Mouse (Mus musculus) lung, postnatal 0 days (tissue): ENCODE measurements around the gene Gnat3. TPM values are rescaled to one million over a fixed set of nuclear protein-coding genes. Genes with fewer than 3 reads are reported as not detected.
"Not testable (repeated sequence)": the region's sequence is repeated elsewhere in the genome, so short reads cannot be mapped to it uniquely, and the experiment has no call there.

Experiments used
- ATAC-seq: fragments of 200-750 bp; cut with Nextera tagmentation; 2 replicates; pipeline ENCODE4 v1.8.0; 2017; ENCODE audit warnings: moderate library complexity
- DNase-seq: peaks from one replicate; pipeline ENCODE4 v3.0.0-alpha.2; 2016; ENCODE audit warnings: low spot score
- H3K27ac ChIP-seq: fragments of 300-500 bp; sonication (generic); 2 replicates; pipeline ENCODE4 v1.5.1; 2014; ENCODE audit warnings: antibody characterized with exemption, mild to moderate bottlenecking, low read length, mixed read lengths
- H3K27me3 ChIP-seq: fragments of 300-500 bp; sonication (generic); replicated peaks from 2 replicates; pipeline ENCODE4 v1.6.1; 2014; ENCODE audit warnings: low read length, mixed read lengths; ENCODE audit not compliant: insufficient read depth
- H3K36me3 ChIP-seq: fragments of 300-500 bp; sonication (generic); 2 replicates; pipeline ENCODE4 v1.6.1; 2014; ENCODE audit warnings: low read length, mixed read lengths; ENCODE audit not compliant: insufficient read depth
- H3K4me1 ChIP-seq: fragments of 300-500 bp; sonication (generic); 2 replicates; pipeline ENCODE4 v1.6.1; 2014; ENCODE audit warnings: antibody characterized with exemption, low read depth, low read length, mixed read lengths; ENCODE audit not compliant: insufficient read depth
- H3K4me2 ChIP-seq: fragments of 300-500 bp; sonication (generic); replicated peaks from 2 replicates; pipeline ENCODE4 v1.6.1; 2014; ENCODE audit warnings: low read depth, mild to moderate bottlenecking, low read length, moderate library complexity, mixed read lengths
- H3K4me3 ChIP-seq: fragments of 300-500 bp; sonication (generic); 2 replicates; pipeline ENCODE4 v1.5.1; 2014; ENCODE audit warnings: low read depth, low read length
- H3K9ac ChIP-seq: fragments of 300-500 bp; sonication (generic); replicated peaks from 2 replicates; pipeline ENCODE4 v1.6.1; 2014; ENCODE audit warnings: low read depth, mild to moderate bottlenecking
- H3K9me3 ChIP-seq: fragments of 300-500 bp; sonication (generic); 2 replicates; pipeline ENCODE4 v1.6.1; 2016; ENCODE audit warnings: low read length, mixed read lengths
- CTCF ChIP-seq: IDR thresholded peaks from 2 replicates; pipeline ENCODE4 v1.5.1; 2016; ENCODE audit warnings: antibody characterized with exemption, mild to moderate bottlenecking
- EP300 ChIP-seq: IDR thresholded peaks from 2 replicates; pipeline ENCODE4 v1.6.1; 2016; ENCODE audit warnings: antibody characterized with exemption, mild to moderate bottlenecking, control low read depth
- WGBS: fragments of 180-500 bp; shearing (Covaris S2); extraction: QIAGEN DNeasy Blood & Tissue Kit; methylation state at CpG from one replicate; pipeline ENCODE4 v1.1.7; 2014; 5-methylcytosine and 5-hydroxymethylcytosine counted together
- polyA plus RNA-seq: library from polyadenylated mRNA; unstranded; fragments of >200 nt; fragmentation: Nextera tagmentation; extraction: Ambion mirVana; gene quantifications from 2 replicates; pipeline ENCODE4 v1.2.1, GENCODE M21; 2015

Gnat3 gene
- polyA plus RNA-seq: 0.10 and 0.19 TPM in 2 replicates

- H3K27ac ChIP-seq: no peak within 1 kb of the TSS
- no peak for TF ChIP-seq CTCF
- TF ChIP-seq EP300: no peak
- no peaks in the 10 kb centered on the region for H3K27me3 ChIP-seq
- no peak within 1 kb of the TSS for H3K4me3 ChIP-seq
- H3K4me2 ChIP-seq: no peak within 1 kb of the TSS
- no peaks in the 10 kb centered on the region for H3K36me3 ChIP-seq
- 89% methylated on average over 5 of the region's 5 CpGs for WGBS
- H3K9me3 ChIP-seq: no peaks in the 10 kb centered on the region
- DNase-seq: no peak
- no peaks in the 10 kb centered on the region for H3K4me1 ChIP-seq
- no peak within 1 kb of the TSS for H3K9ac ChIP-seq
- ATAC-seq: no peak
Measured at GRCm38 (mm10) chr5:17962249-17962648, at the start of gene Gnat3. Gene Gnat3, plus strand, starts transcription at chr5:17962549.

- Histone ChIP-seq H3K27me3 (no peaks in the 10 kb centered on the region), H3K4me1 (0 out of 2 replicates have a peak, but pooled peaks cover 4% of the 10 kb centered on the region), H3K36me3 (no peaks in the 10 kb centered on the region), H3K4me2 (no peak overlapping the region), H3K9ac (no peak overlapping the region), H3K27ac (no peak overlapping the region), H3K4me3 (no peak overlapping the region), H3K9me3 (no peaks in the 10 kb centered on the region)
- DNase-seq (peak; percentile 11), ATAC-seq (no peak)
- no peak for TF ChIP-seq EP300
- TF ChIP-seq CTCF: no peak
- 60% methylated on average over 5 of the region's 5 CpGs for WGBS
Measured at GRCm38 (mm10) chr5:17918966-17919365, 43.4 kb upstream of the Gnat3 start.

- DNase-seq (no peak), ATAC-seq (peak; percentile 55)
- Histone ChIP-seq H3K9me3 (no peaks in the 10 kb centered on the region), H3K27ac (peak overlapping the region; percentile 71), H3K36me3 (no peaks in the 10 kb centered on the region), H3K4me3 (no peak overlapping the region), H3K4me1 (0 out of 2 replicates have a peak, but pooled peaks cover 4% of the 10 kb centered on the region), H3K4me2 (no peak overlapping the region), H3K9ac (no peak overlapping the region), H3K27me3 (no peaks in the 10 kb centered on the region)
- WGBS: 73% methylated on average over 3 of the region's 3 CpGs
- TF ChIP-seq EP300 (no peak), CTCF (no peak)
Measured at GRCm38 (mm10) chr5:17923648-17924047, 38.7 kb upstream of the Gnat3 start.

DNA sequence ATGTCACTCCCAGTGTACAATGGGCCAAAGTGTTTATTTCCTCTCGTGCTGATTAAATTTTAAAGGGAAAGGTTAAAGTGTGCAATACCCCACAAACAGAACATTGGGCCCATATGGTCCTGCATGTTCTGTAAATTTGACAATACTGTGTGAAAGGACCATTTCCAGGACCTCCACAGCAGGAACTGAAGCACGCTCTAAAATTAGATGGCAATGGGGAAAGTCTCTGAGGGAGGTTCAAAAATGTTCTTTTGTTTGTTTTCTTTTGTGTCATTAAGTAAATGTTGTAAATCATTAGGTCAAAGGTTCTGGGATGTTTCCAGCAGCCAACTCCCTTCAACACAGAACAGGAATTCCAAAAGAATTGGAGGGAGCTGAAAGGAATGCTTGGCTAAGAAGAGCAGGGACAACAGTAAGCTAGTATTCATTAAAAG is 38.2 kb upstream of the Gnat3 start:
- peak; percentile 91 for DNase-seq
- no peak overlapping the region for H3K9ac ChIP-seq
- H3K4me1 ChIP-seq: 0 out of 2 replicates have a peak, but pooled peaks cover 4% of the 10 kb centered on the region
- no peaks in the 10 kb centered on the region for H3K27me3 ChIP-seq
- 26% methylated on average over 2 of the region's 2 CpGs for WGBS
- no peaks in the 10 kb centered on the region for H3K36me3 ChIP-seq
- H3K4me2 ChIP-seq: no peak overlapping the region
- H3K9me3 ChIP-seq: no peaks in the 10 kb centered on the region
- ATAC-seq: peak; percentile 90
- no peak overlapping the region for H3K4me3 ChIP-seq
- H3K27ac ChIP-seq: peak overlapping the region; percentile 71
- TF ChIP-seq EP300 (peak; percentile 80), CTCF (no peak)

DNA sequence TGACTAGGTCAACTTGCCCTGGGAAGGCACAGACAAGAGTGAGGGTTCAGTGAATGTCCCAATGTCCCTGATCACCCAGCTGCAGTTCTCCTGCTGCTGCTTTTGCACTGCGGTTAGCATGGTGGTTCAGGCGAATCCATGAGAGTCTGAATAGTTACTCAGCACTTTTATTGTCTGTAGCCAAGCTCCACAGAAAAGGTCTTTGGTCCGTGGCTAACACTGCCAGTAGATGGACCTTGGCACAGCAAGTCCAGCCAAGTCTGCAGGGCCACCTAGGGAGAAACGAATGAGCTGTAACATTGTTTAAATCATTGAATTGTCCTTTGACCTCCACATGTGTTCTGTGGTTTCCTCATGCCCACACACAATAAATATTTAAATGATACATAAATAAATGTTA is 33.9 kb upstream of the Gnat3 start:
- no peak for DNase-seq
- 33% methylated on average over 4 of the region's 4 CpGs for WGBS
- no peak for ATAC-seq
- Histone ChIP-seq H3K4me2 (no peak overlapping the region), H3K36me3 (no peaks in the 10 kb centered on the region), H3K27ac (no peak overlapping the region), H3K4me1 (0 out of 2 replicates have a peak, but pooled peaks cover 3% of the 10 kb centered on the region), H3K9ac (no peak overlapping the region), H3K4me3 (no peak overlapping the region), H3K27me3 (no peaks in the 10 kb centered on the region), H3K9me3 (no peaks in the 10 kb centered on the region)
- TF ChIP-seq EP300 (no peak), CTCF (0 out of 2 replicates have a peak, but pooled peaks have one; percentile 15)

- Histone ChIP-seq H3K27ac (no peak overlapping the region), H3K36me3 (no peaks in the 10 kb centered on the region), H3K27me3 (no peaks in the 10 kb centered on the region), H3K9ac (no peak overlapping the region), H3K9me3 (no peaks in the 10 kb centered on the region), H3K4me2 (no peak overlapping the region), H3K4me3 (no peak overlapping the region), H3K4me1 (no peaks in the 10 kb centered on the region)
- no peak for ATAC-seq
- WGBS: 64% methylated on average over 7 of the region's 7 CpGs
- DNase-seq: peak; percentile 12
- TF ChIP-seq EP300 (no peak), CTCF (no peak)
Measured at GRCm38 (mm10) chr5:17929006-17929567, 33.3 kb upstream of the Gnat3 start.

DNA sequence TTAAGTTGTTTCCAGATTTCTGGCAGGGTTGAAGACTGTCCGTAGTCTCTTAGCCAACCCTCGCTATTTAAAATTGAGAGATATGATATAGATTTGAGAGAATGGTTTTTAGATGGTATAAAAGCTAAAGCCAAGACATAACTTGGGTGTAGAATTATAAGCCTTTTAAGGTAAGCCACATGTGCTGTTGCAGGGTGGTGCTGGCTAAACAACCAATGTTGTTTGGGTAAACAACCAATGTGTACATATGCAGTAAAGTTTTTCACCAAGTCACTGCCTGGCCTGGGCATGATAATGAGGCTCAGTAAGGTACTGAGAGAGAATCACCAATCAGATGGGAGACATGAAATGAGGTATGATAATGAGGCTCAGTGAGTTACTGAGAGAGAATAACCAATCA is 30.8 kb upstream of the Gnat3 start:
- H3K4me2 ChIP-seq, H3K9ac ChIP-seq, H3K27me3 ChIP-seq, H3K27ac ChIP-seq, H3K4me3 ChIP-seq, ATAC-seq, H3K9me3 ChIP-seq, H3K4me1 ChIP-seq, H3K36me3 ChIP-seq, DNase-seq: not testable (repeated sequence)
- WGBS: 99% methylated on average over 2 of the region's 2 CpGs
